Mouse (Mus musculus): Measurements from ENCODE around the gene Piezo1.

Piezo1 gene

DNA sequence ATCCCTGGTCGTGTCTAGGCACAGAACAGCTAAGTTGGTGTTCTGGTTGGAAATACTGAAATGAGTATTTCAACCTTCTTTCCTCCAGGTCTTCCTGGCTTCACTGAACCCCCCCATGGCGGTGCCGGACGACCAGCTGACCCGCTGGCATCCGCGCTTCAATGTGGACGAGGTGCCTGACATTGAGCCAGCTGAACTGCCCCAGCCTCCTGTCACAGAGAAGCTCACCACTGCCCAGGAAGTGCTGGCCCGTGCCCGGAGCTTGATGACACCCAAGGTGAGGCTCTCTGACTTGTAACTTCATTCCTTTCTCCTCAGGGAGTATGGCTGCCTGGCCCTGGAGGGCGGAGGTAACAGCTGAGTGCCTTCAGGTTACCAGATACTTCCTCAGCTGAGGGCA, 20.0 kb upstream of the Piezo1 start:
- DNase-seq (ENCODE audit: low read depth, low spot score) = no peak

DNA sequence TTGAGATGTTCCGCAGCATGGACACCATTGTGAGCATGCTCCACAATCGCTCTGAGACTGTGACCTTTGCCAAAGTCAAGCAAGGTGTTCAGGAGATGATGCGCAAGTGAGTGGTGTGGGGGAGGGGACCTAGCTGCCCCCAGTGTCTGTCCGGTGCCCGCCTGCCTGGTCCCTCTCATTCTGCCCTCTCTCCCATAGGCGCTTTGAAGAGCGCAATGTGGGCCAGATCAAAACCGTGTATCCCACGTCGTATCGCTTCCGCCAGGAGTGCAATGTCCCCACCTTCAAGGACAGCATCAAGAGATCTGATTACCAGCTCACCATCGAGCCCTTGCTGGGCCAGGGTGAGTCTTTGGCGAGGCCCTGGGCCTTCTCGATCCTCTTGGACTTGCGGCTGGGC, 18.9 kb upstream of the Piezo1 start:
- no peak for DNase-seq (ENCODE audit: low read depth, low spot score)

DNA sequence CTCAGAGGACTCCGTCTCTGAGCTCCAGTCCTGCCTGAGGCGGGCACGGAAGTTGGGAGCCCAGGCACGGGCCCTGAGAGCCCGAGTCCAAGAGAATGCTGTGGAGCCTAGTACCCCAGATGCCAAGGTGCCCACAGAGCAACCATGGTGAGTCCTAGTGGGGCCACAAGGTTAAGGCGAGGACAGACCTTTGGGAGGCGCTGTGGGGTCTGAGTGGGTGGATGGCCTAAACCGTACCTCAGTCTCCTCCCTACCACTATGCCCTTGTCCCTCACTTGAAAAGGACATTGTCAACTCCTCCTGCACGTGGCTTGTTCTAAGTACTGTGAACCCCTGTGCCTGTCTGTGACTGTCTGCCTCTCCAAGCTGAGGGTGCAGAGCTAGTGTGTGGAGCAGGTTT, 18.2 kb upstream of the Piezo1 start:
- no peak for DNase-seq (ENCODE audit: low read depth, low spot score)

GRCm38 (mm10) chr8:122568881-122569309, 17.8 kb upstream of the Piezo1 start:
- DNase-seq (ENCODE audit: low read depth, low spot score) = peak; percentile 68

DNA sequence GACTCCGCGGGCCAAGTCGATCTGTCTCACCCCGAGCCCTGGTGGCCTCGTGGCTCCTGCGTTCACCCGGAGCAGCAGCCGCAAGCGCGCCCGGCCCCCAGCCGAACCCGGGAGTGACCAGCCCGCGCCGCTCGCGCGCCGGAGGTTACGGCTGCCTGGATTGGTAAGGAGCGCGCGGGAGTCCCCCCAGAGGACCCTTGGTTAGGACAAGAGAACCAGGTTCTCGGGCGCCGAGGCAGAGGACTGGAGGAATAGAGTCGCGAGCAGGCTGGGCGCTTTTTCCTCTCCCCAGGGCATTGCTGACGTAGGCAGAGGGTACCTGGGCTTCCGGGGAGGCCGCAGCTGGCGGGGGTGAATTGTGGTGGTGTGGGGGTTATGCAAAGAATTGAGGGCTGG, 17.0 kb upstream of the Piezo1 start:
- no peak for DNase-seq (ENCODE audit: low read depth, low spot score)

GRCm38 (mm10) chr8:122567361-122568108, 16.4 kb upstream of the Piezo1 start, which contains the start of gene Cdt1:
Gene Cdt1, plus strand, starts transcription at chr8:122568015.
- DNase-seq (ENCODE audit: low read depth, low spot score) = peak; percentile 99

GRCm38 (mm10) chr8:122566766-122567165, 15.6 kb upstream of the Piezo1 start:
- DNase-seq (ENCODE audit: low read depth, low spot score) = peak; percentile 66

DNA sequence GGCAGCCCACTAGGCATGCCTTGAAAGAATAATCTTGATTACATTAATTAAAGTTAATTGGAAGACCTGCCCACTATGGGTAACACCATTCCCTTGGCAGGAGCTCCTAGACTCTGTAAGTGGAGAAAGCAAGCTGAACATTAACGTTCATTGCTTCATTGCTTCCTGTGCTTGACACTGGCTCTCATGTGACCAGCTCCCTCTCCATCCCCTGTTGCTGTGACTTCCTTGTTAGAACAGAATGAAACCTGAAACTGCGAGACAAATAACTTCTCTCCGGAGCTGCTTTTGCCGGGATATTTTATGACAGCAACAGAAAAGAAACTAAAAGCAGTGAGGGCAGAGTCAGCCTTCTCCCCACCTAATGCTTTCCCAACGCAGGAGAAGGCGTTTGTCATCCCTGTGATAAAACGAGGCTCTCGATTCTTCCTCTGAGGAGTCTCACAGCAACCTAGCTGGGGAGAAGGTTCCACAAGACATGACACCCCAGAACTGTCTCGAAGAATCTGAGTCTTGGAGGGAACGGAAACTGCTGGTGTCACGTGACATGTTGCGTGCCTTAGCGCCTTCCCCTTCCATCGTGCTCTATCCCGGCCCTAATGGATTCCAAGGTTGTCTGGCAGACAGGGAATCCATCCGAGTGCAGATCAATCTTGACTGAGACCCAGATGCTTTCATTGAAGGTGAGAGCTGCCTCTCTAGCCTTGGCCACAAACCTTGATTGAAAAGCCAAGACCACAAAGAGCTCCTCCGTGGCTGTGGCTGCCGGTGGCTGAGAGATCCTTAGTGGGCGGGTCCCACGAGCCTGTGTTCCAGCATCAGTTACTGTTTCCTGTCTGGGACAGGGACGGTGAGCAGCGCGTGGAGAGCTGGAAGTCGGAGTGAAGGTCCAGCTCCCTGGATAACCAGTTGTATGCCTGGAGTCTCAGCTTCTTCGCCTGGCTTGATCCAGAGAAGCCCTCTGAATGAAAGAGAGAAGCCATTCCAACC, 13.5 kb upstream of the Piezo1 start:
- DNase-seq (ENCODE audit: low read depth, low spot score) = peak; percentile 82

DNA sequence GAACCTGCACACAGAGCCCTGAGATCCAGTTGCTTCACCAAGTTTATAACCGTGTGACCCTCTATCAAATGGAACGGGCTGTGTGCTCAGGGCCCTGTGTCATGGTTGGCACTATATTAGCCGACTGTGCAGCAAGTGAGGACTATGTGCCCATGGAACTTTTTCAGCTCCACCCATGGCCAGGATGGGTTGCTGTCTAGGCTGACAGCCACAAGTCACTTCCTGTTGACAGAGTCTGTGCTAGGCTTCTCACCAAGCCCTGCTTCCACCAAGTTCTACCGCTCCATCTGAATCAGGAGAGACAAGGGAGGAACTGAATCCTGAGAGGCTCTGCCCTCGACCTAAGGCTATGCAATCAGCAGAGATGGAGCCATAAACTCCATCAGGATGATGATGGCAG, 10.1 kb upstream of the Piezo1 start:
- no peak for DNase-seq (ENCODE audit: low read depth, low spot score)

DNA sequence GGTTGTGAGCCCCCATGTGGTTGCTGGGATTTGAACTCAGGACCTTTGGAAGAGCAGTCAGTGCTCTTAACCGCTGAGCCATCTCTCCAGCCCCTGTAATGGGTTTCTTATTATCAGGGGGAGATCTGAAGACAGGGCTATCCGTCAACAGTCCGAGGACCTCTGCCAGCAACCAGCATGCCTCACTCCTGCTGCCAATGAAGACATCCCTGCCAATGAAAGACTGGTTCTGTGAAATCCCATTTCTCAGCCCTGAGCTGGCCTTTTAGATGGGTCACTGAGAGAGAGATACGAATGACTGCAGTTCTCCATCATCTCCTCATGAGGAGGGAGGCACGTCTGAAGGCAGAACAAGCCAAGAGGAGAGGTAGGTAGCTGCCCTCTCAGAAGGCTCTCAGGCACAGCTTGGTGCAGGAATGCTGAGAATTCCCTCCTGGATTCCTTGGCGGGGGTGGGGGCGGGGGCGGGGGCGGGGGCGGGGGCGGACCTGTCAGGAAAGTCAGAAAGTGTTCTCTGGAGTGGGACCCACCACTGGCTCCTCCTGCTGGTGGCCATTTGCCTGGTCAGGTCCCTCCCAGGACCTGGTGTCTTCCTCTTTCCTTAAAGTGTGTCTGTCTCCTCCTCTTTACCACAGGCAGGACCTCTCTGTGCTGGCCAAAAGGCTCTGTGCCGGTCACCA, 7.7 kb upstream of the Piezo1 start:
- DNase-seq (ENCODE audit: low read depth, low spot score) = peak; percentile 88

- DNase-seq (ENCODE audit: low read depth, low spot score) = peak; percentile 92
These were observed 6.3 kb upstream of the Piezo1 start for GRCm38 (mm10) chr8:122557248-122558038.

DNA sequence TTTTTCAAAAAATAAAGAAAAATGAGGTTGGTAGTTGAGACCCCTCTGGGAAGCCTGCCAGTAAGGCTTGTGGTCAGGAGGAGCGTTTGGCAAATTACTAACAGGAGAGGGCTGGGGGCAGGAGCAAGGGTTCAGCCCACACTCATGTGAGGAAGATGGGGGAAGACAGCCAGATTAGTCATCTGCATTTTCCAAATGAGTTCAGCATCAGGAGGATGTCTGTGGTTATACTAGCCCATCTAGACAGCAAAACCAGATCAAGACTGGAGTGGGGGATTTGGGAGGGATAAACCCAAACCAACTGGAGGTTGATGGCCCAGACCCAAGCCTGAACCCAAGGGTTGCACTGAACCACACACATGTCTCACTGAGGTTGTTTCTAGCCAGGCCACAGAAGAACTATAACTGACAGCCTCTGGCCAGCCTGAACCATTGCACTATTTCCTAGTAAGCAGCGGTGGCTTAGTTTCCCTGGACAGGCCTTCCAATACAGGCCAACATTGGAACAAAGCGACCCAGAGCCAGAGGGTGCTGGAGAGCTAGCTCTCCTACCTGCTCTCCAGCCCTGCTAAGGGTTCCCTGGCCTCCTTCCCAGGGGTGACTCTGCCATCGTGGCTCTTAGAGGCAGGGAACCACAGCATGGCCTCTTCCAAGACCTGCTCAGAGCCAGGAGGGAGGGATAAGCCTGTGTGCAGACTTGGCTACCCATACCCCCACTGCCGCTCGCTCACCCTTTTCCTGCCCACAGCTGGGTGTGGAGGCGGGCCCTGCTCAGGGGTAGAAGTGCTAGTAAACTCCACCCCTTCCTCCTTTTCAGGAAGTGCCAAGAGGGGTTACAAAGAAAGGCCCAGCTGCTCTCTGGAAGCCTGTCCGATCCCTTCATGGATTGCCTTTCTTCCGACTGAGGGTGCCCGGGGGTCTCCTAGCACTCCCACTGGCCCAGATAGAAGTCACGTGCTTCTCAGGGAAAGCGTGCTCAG, 5.2 kb upstream of the Piezo1 start:
- DNase-seq (ENCODE audit: low read depth, low spot score) = peak; percentile 82

DNA sequence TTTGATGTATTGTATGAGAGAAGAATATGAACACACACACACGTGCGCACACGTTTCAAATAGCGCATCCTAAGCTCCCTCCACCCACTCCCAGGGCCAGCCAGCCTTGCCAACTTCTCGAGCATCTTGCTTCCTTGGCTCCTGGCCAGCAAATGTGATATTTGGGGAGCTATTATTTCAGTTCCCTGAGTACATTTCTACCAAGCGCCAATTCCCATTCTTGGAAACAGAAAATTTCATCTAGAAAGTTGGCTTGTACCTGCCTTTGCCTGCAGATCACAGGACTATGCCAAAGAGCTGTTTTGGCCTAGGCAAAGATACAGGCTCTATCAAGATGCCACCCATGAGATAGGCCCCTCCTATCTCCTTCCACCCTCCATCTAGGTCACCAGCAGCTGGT, 3.7 kb upstream of the Piezo1 start:
- DNase-seq (ENCODE audit: low read depth, low spot score) = no peak

- DNase-seq (ENCODE audit: low read depth, low spot score) = no peak
These were observed 199 bp downstream of the Piezo1 start for GRCm38 (mm10) chr8:122550995-122551264.

DNA sequence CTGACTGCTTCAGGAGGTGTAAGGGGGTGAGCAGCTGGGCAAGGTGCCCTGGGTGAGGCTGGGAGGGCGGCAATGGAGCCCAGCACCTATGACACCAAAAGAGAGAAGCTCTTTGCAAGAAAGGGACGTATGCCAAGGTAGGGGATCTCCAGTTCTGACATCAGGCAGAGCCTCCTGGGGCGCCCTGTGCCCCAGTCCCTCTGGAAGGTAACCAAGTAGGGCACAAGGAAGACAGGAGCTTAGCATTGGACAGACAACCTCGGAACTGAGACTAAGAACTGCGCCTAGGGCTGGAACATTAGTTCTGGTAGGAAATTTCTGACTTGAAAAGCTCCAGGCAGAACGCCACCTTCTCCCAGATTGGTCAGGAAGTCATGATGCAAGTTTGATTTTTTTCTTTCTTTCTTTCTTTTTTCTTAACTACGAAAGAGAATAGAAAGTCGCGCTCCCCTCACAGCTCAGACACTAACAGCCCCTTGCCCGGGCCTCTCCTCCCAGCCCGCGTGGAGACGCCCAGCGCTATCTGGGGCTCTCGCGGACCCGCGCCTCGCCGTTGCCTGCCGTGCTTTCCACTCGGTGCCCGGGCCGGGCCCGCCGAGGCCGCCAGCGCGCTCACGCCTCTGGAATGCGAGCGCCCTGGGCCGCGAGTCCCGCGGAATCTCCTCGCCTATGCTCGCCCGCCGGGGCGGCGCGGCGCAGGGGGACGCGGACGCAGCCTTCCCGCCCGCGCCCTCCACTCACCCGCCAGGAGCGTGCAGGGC, 715 bp downstream of the Piezo1 start:
- DNase-seq (ENCODE audit: low read depth, low spot score) = peak; percentile 36

- no peak for DNase-seq (ENCODE audit: low read depth, low spot score)
These were observed 2.2 kb downstream of the Piezo1 start for GRCm38 (mm10) chr8:122548891-122549439.

DNA sequence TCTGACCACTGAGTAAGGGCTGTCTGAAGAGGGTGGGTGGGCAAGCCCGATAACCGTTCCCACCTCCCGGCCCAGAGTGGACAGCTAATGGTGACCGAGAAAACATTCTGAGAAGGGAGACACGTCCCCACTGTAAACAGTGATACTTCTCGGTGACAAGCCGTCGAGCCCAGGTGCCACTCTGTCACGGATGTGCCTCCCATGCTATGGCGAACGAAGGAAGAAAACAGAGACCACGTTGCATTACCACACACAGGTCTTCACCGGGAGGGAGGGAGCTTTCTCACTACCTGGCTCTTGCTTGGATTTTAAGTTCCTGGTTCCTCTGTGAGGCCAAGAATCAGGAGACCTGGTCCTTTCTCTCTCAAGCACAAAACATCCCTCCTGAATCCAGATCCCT, 2.8 kb downstream of the Piezo1 start:
- no peak for DNase-seq (ENCODE audit: low read depth, low spot score)

GRCm38 (mm10) chr8:122547815-122548214, 3.3 kb downstream of the Piezo1 start:
- DNase-seq (ENCODE audit: low read depth, low spot score) = peak; percentile 71

DNA sequence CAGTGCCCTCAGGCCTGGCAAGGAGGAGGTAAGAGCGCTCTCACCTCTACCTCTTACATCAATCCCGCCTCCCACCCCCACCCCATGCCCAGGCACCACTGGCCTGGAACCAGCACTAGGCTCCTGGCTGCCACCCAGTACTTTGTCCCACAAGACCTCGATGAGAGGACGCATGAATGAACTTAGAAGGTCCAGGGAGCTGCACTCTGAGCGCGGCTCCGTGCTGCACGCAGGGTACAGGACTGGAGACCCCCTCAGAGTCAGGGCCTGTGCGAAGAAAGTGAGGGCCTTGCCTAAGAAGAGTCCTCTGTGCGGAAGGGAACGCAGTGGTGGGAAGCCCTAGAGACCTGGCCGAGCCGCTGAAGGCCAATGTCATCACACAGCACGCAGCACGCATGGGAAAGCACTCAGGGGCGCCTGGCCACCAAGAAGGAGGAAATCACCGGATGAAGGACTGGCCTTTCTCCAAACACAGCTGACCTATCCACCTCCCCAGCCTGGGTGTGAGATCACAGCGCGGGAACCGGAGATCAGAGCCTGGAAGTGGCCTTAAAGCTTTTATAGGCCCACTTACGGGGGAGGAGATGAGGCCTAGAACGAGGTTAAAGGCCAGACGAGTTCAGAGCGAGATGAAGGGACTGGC, 4.2 kb downstream of the Piezo1 start:
- DNase-seq (ENCODE audit: low read depth, low spot score) = no peak

Measured in ES-CJ7 (cell line).